Mouse (Mus musculus): ENCODE results near the gene Arhgap24. TPM values are rescaled to one million over a fixed set of nuclear protein-coding genes. Genes with fewer than 3 reads are reported as not detected.

Gene Arhgap24
- total RNA-seq, 2 experiments from 2014 or later: 17.2 to 18.3 TPM

- DNase-seq: no peak
These were observed 101.7 kb downstream of the Arhgap24 start for GRCm38 (mm10) chr5:102582864-102583410.

DNA sequence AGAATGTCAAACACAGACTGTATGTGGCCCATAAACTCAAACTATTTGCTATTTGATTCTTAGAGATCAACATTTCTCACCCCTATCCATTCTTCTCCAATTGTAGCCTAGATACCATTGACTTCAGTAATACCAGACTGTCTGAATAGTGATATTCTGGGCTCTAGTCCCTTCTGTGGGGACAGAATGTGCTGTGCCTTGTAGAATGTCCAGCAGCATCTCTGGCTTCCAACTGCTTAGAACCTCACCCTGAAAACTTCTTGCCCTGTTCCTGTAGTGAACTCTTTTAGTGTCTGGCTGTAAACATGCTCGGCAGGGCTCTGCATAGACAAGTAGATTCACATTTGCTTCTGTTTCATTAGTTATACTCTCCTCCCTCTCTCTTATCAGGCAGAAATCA is 110.2 kb downstream of the Arhgap24 start:
- DNase-seq: no peak

DNA sequence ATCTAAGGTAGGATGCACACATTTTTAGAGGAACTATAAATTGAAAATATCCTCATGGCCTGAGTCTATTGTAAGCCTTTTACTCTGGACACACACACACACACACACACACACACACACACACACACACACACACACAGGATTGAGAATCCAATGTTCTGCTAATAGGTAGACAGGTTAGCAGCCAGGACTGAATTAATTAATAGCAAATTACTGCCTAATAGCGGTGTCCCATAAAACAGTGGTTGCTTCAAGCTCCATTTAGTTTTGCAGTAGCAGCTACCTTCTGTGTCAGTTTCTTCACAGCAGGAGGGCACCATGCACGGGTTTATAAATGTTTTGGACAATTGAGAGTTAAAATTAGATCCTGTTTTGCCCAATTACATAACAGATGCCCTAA is 111.9 kb downstream of the Arhgap24 start:
- no peak for DNase-seq

DNA sequence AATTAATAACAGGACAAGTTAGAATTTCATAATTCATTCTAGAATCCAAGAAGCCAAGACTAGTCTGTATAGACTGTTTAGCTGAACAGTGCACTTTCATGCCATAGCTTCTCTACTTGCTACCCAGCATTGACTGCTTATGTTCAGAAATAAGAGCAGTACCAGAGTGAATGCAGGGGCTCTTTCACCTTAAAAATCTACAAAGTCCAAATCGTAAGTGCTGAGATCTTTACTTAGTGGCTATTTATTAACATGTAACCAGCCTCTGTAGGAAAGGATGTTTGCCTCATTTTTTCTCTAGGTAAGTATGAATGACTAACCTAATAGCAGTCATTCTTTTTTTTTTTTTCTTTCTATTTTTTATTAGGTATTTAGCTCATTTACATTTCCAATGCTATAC is 117.9 kb downstream of the Arhgap24 start:
- no peak for DNase-seq

- DNase-seq: no peak
These were observed 132.4 kb downstream of the Arhgap24 start for GRCm38 (mm10) chr5:102613571-102613970.

- no peak for DNase-seq
These were observed 132.9 kb downstream of the Arhgap24 start for GRCm38 (mm10) chr5:102614081-102614480.

- DNase-seq: no peak
These were observed 134.1 kb downstream of the Arhgap24 start for GRCm38 (mm10) chr5:102615249-102615648.

GRCm38 (mm10) chr5:102621036-102621435 is 139.8 kb downstream of the Arhgap24 start:
- DNase-seq: no peak

- DNase-seq: no peak
These were observed 142.7 kb downstream of the Arhgap24 start for GRCm38 (mm10) chr5:102623807-102624435.

DNA sequence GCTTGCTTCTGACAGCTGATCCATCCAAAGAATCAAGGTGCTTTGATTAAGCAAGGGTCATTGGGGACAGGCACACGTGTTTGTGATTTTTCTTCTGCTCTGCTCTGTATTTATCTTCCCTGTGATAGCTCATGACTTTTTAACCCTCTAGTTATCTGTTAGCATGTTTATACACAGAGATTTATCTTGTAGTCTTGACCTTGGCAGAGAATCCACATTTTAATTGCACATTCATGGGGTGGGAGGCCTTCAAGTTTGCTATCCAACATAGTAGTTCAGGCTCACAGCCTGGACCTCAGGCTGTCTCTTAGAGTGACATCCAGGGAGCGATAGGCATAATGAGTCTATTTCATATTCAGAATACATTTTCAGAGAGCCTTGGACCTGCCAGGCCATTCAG is 145.5 kb downstream of the Arhgap24 start:
- no peak for DNase-seq

DNA sequence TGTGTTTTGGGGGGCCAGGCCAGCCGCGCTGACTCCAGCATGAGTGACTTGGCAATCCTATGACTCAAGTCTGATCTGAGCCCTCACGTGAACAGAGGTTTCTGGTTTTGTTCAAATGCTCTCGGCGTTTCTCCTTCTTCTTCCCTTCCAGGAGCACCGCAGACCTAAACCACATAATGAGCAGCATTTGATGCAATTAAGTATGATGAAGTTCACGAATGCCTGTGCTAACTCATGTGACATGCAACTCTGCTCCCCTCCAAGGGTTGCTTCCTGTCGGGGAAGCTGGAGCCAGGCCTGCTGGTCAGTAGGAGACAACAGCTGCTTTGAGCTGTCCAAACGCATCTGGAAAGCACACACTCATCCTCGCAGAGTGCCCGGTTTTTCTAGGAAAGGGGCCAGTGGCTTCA is 148.2 kb downstream of the Arhgap24 start:
- peak; percentile 57 for DNase-seq

DNA sequence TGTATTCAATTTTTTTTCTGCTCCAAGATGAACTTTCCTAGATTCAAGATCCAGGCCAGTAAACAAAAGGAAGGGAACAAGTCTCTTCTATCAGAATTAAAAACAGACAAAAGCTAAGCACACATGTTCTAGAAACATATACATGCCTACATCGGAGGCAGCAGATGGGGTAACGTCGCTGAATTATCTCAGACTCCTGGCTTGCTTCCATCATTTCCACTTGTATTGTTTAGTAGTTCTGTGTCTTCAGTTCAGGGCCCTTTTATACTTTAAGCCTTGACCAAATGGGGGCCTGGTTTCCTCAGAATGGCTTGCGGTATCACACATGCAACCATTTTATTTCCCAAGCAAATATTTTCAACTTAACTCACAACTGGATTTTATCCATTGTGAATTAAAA is 154.4 kb downstream of the Arhgap24 start:
- no peak for DNase-seq

DNA sequence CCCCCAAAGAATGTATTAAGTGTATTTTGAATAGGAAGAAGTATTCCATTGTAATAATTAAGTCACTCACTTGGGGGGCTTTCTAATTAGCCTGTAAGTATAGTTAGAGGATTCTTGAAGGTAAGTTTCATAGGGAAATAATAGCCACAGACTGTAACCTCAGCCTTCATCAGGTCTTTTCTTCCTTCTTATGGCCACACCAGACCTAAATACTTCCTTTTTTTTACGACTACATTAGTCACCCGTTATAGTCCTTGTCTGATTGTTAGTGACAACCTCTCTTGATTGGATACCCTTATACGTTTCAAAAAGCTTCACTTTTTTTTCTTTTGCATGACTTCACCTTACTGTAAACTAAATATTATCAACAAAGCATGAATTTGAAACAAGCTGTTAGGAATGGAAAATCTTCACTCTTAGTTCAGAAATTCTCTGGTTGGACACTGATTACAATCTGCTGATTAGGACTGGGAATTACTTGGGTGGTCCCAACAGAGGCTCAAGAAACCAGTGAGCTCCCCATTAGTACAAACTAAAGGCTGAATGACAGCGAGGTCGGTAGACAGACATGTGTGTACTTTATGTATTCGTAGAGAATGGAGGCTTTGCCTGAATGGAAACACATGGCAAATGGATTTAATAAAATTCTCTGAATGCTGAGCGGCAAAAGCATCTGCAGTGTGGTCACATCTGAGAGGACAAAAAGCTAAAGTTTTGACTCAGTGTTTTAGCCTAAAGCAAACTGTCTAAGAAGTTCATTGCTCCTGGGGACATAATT is 158.8 kb downstream of the Arhgap24 start:
- no peak for DNase-seq

GRCm38 (mm10) chr5:102643364-102643763 is 162.2 kb downstream of the Arhgap24 start:
- DNase-seq: no peak

DNA sequence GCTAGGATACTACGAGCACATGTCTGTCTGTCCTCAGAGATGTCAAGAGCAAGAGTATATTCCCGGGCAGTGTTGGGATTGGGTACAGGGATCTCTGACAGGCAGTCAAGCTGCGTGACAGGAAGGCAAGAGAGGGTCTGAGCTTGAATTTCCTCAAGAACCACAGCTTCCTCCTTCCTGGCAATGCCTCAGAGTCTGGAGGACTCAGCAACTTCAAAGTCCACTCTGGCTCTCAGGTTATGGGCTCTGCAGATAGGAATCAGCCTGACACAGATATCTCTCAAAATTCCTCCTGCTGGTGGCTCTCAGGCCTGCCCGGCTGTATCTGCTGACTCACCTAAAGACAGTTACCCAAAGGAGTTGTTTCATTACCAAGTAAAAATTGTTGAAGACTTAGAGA is 162.6 kb downstream of the Arhgap24 start:
- no peak for DNase-seq

DNA sequence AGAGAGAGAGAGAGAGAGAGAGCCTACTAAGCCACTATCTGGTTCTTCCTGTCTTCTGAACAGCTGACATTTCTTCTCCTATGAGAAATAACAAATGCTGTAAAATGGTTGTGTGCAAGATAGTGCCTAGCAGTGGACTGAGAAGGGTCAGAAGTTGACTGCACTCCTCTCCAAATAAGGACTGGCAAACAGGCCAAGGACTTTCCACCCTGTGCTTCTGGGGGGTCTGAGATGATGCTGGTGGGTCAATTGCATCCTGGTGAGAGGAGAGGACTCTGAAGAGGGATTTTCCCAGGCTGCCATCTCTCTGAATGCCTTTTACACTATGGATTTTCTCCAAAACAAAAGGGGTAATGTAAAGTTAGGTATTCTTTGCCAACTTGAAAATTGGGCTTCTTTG is 177.9 kb downstream of the Arhgap24 start:
- DNase-seq: no peak

- no peak for DNase-seq
These were observed 184.0 kb downstream of the Arhgap24 start for GRCm38 (mm10) chr5:102664988-102665726.

DNA sequence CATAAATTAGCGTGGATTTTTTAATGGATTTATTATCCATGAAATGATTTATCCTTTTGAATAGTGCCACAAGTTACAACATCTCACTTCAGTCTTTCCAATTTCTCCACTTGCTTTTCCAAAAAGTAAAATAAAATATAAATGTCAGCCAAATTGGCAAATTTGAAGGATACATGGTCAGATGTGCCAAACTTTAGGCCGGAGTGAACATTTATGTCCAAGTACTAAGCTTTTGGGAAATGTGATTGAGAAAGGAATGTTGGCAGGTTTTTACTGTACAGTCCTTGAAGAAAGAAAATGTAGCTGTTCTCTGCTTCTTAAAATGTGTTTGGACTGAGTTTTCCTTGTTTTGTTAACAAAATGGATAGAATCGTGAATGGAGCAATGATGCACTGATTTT is 185.7 kb downstream of the Arhgap24 start:
- DNase-seq: no peak

GRCm38 (mm10) chr5:102667754-102668575 is 186.8 kb downstream of the Arhgap24 start:
- DNase-seq: no peak

- DNase-seq: no peak
These were observed 189.0 kb downstream of the Arhgap24 start for GRCm38 (mm10) chr5:102670206-102670605.

DNA sequence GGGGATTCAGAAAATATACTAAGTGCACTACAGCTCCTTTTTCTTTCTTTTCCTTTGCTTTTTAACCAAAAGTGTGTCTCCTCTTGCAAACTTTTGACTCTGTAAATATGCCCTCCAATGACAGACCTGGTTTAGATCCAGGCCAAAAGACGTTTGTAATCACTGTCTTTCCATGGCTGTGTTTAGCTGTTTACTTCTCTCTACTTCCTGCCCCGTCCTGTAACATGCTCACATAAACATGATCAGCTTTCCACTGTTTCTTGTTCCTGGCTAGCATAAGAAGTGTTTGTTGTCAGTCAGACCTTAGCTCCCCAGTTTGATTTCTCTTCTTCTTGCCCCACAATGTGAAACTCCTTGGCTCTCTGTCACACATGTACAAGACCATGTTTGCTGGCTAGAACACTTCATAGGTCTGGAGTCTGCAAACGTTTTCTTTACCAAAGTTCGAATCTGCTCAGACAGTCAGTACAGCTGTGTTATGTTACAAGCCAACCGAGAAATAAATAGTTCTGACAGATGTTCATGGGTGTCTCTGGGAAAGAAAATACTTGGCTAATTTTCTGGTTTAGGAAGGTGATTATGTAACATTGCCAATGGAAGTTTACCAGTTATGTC is 189.6 kb downstream of the Arhgap24 start:
- no peak for DNase-seq

DNA sequence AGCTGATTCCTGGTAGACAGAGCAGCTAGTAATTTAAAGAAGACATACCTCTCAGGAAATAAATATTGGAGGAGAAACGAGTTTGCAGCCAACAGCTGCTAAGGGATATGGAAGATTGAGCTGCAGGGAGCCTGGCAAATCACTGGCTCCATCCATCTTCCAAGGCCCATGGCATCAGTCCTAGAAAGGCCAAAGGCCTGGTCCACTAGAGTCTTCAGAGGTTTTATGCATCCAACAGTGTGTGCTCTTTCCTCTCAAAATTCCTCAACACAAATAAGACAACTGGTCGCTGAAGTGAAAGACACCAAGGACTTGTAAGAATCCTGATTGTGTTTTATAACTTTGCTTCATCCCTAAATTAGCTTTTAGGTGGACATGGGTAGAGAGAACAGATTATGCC is 194.1 kb downstream of the Arhgap24 start:
- DNase-seq: no peak
